8 mouse cellular contexts compared by ENCODE assay signal in genomic region chr16:13754400-13755190, GRCm38 (mm10). TPM values are rescaled to one million over a fixed set of nuclear protein-coding genes. Genes with fewer than 3 reads are reported as not detected.
A peak's percentile ranks its signal among the peaks of the same experiment; 100 is the strongest.
DNase-seq lines count a peak whose midpoint lies in the region; ATAC-seq and TF ChIP-seq lines count a peak whose summit lies in the region.

No protein-coding gene starts in this region.

- no peaks in the 10 kb centered on the region for H3K9me3 ChIP-seq in hindbrain, embryonic 12.5 days (replicated peaks)
- H3K9me3 ChIP-seq in lung, postnatal 0 days (ENCODE audit: low read length): no peaks in the 10 kb centered on the region

- WGBS in hindbrain, embryonic 12.5 days: under 1% methylated on average over 65 of the region's 65 CpGs
- WGBS in lung, postnatal 0 days: under 1% methylated on average over 65 of the region's 65 CpGs

- H3K36me3 ChIP-seq in hindbrain, embryonic 12.5 days: no peaks in the 10 kb centered on the region
- H3K36me3 ChIP-seq in lung, postnatal 0 days (ENCODE audit: insufficient read depth, low read length): no peaks in the 10 kb centered on the region

- no peak for TF ChIP-seq CTCF in lung, postnatal 0 days (IDR thresholded peaks at IDR 0.05)

- peak; percentile 100 for ATAC-seq in hindbrain, embryonic 12.5 days (ENCODE audit: low FRiP score)
- peak; percentile 100 for ATAC-seq in lung, postnatal 0 days

- no peak for TF ChIP-seq EP300 in lung, postnatal 0 days (IDR thresholded peaks at IDR 0.05)

- no peak overlapping the region for H3K27ac ChIP-seq in hindbrain, embryonic 12.5 days
- H3K27ac ChIP-seq in lung, postnatal 0 days (ENCODE audit: low read length): no peak overlapping the region

- no peaks in the 10 kb centered on the region for H3K27me3 ChIP-seq in hindbrain, embryonic 12.5 days
- H3K27me3 ChIP-seq in lung, postnatal 0 days (replicated peaks; ENCODE audit: insufficient read depth, low read length): no peaks in the 10 kb centered on the region

- peak overlapping the region; percentile 56 for H3K9ac ChIP-seq in hindbrain, embryonic 12.5 days
- H3K9ac ChIP-seq in lung, postnatal 0 days (replicated peaks; ENCODE audit: low read depth): peak overlapping the region; percentile 52

- H3K4me1 ChIP-seq in hindbrain, embryonic 12.5 days: peaks cover 3% of the 10 kb centered on the region
- H3K4me1 ChIP-seq in lung, postnatal 0 days (ENCODE audit: insufficient read depth, low read depth, low read length): no peaks in the 10 kb centered on the region

- H3K4me2 ChIP-seq in hindbrain, embryonic 12.5 days (replicated peaks): peak overlapping the region; percentile 78
- peak overlapping the region; percentile 99 for H3K4me2 ChIP-seq in lung, postnatal 0 days (replicated peaks; ENCODE audit: low read depth, low read length)

- DNase-seq in Muller cell, postnatal 12 days (ENCODE audit: inconsistent ontology term): peak; percentile 96
- peak; percentile 96 to 98 for DNase-seq in cerebellum, postnatal 10 days
- DNase-seq in frontal cortex, postnatal 10 days (ENCODE audit: low spot score in 2 of 2): peak; percentile 87 to 92
- peak; percentile 89 to 93 for DNase-seq in layer of hippocampus, postnatal 10 days (ENCODE audit: low spot score in 2 of 2)
- peak; percentile 96 for DNase-seq in lung, postnatal 0 days (ENCODE audit: low spot score)
- DNase-seq in ovary, postnatal 10 days (ENCODE audit: low spot score): peak; percentile 82
- peak; percentile 88 for DNase-seq in thymus, postnatal 0 days (ENCODE audit: low spot score)

- peak overlapping the region; percentile 63 for H3K4me3 ChIP-seq in hindbrain, embryonic 12.5 days
- H3K4me3 ChIP-seq in lung, postnatal 0 days (ENCODE audit: low read depth, low read length): peak overlapping the region; percentile 66

RNA-seq across cellular contexts. Expression of gene Pla2g10, which starts 23.8 kb away (rescaled TPM):
- 0.62 and 0.89 TPM in 2 replicates for polyA plus RNA-seq in hindbrain, embryonic 12.5 days (2016; fragmentation: Nextera tagmentation; extraction: Ambion mirVana)
- not detected for total RNA-seq in layer of hippocampus, postnatal 10 days (2021)
- polyA plus RNA-seq in lung, postnatal 0 days (2015; fragmentation: Nextera tagmentation; extraction: Ambion mirVana): 1.5 and 1.7 TPM in 2 replicates
- 0.67 and 1.1 TPM in 2 replicates for polyA plus RNA-seq in thymus, postnatal 0 days (2015; fragmentation: Nextera tagmentation; extraction: Ambion mirVana)

RNA-seq across cellular contexts. Expression of gene Rrn3, which starts 25.9 kb away (rescaled TPM):
- 124 and 127 TPM in 2 replicates for polyA plus RNA-seq in hindbrain, embryonic 12.5 days (2016; fragmentation: Nextera tagmentation; extraction: Ambion mirVana)
- total RNA-seq in layer of hippocampus, postnatal 10 days (2021): 10 to 100 TPM; 44.8 to 46.5 TPM
- 28.1 TPM in 2 replicates for polyA plus RNA-seq in lung, postnatal 0 days (2015; fragmentation: Nextera tagmentation; extraction: Ambion mirVana)
- 48.8 and 51.5 TPM in 2 replicates for polyA plus RNA-seq in thymus, postnatal 0 days (2015; fragmentation: Nextera tagmentation; extraction: Ambion mirVana)
